Mouse (Mus musculus) gastrocnemius, adult 8-10 months (tissue): ENCODE measurements around the gene Acap1. TPM values are rescaled to one million over a fixed set of nuclear protein-coding genes. Genes with fewer than 3 reads are reported as not detected.

Experiments used
- DNase-seq, 2 experiments: peaks; one replicate each; pipeline ENCODE4 v3.0.0; 2022; ENCODE audit warnings: low spot score in 2 of 2
- total RNA-seq, 4 experiments: library from RNA; stranded (reverse); gene quantifications; 2 replicates each; pipeline ENCODE4 v1.2.4; 2022

The Acap1 gene
- total RNA-seq, 4 experiments from 2014 or later: 0.15 to 0.21 (median 0.19) TPM; not detected in 1

DNA sequence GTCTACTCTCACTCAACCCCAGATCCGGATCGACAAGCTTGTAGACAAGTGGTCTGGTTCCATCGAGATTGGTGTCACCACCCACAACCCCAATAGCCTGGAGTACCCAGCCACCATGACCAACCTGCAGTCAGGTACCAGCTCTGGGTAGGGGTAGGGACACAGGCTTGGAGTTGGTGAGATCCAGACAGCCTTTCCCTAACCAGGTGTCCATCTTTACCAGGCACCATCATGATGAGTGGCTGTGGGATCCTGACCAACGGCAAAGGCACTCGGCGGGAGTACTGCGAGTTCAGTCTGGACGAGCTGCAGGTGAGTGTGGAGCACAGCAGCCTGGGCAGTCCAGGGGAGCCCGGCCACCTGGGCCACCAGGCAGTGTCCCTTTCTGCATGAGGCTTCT, 9.0 kb upstream of the Acap1 start:
- DNase-seq: no peak

DNA sequence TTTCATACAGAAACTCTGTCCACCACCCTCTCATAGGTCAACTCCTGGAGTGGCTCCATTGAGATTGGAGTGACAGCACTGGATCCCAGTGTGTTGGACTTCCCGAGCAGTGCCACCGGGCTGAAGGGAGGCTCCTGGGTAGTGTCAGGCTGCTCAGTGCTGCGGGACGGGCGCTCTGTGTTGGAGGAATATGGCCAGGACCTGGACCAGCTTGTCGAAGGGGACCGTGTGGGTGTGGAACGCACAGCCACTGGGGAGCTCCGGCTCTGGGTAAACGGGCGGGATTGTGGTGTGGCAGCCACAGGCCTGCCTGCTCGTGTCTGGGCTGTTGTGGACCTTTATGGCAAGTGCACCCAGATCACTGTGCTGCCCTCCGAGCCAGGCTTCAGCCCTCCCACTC, 7.6 kb upstream of the Acap1 start:
- DNase-seq: no peak

GRCm38 (mm10) chr11:69901993-69902392, 6.7 kb upstream of the Acap1 start:
- no peak for DNase-seq

DNA sequence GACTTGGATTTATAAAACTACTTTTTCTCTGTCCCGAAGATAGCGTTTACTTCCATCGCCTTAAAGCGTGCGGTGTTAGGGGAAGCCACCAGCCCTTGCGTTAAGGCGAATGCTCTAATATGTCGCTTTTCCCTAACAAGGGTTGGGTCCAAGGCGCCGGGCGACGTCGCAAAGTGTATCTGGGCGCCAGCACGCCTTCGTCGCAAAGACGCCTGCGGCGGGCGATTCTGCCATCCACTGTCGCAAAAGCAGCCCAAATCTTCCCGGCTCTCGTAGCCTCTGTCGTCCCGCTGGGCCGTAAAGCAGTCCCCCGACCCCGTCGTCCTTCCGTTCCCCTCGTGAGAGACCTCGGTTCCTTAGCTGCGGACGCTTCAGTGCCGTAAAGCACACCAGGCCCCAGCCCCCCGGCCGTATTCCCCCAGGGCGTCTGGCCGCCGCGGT, 6.1 kb upstream of the Acap1 start:
- DNase-seq: peak; percentile 88 to 96

DNA sequence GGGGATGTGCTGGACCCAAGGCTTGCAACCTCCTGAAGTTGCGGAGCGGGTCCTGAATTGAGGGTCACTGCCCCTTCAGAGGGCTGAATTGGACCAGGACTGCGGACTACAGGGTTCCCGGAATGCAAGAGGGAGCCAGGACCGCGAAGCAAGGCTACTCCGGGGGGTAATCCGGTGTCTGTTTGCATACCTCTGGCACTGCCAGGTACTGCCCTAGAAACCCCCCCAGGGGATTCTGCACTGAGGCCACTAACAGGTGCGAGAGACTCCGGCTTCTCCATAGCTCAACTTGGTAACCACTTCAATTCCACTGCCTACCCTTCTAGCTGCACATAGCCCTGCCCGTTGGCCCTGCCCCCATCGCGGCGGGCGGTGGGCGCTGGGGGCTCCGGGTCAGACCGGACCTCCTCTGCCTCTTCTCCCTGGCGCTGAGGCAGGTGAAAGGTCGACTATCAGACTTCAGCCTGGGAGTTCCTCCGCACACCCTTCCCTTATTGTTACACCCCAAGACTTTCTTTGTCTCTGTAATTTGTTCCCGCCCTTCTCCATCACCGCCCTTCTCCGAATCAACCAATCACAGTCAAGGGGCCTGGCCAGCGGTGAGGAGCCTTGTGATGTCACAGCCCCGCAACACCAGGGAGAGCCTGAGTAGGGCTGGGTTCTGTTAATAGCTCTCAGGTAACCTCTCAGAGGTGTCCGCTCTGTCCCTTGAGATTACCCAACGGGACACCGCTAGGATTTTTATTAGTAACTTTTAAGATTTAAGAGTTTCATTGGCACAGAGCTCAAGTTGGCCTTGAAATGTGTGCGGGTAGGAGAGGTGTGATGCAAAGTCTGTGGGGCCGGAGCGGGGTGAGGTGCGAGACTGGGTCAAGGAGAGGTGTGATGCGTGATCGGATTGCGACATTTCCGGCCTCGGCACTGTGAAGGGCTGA, 5.4 kb upstream of the Acap1 start, which contains the start of the genes 2810408A11Rik and Neurl4:
Gene 2810408A11Rik (minus strand): TSS at position 517 of the 935 bp plus-strand sequence.
Gene Neurl4 (plus strand): TSS at position 602 of the 935 bp plus-strand sequence.
- peak; percentile 75 to 81 for DNase-seq

DNA sequence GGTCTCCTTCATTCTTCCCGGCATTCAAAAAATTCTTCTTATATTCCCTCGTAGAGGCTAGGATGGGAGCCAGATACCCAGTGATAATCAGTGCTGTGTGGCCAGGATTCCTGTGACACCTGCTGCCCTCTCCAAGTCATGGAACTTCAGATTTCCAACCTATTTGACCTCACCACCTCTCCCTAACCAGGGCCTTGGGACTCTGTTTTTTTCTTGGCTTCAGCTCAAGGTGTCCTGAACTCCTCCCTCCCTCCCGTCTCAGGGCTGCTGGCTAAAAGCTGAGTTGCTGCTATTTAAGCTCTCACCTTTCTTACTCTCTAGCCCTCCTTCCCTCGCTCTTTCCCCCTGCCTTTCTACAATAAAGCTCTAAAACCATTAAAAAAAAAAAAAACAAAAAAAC, 4.5 kb upstream of the Acap1 start:
- no peak for DNase-seq

DNA sequence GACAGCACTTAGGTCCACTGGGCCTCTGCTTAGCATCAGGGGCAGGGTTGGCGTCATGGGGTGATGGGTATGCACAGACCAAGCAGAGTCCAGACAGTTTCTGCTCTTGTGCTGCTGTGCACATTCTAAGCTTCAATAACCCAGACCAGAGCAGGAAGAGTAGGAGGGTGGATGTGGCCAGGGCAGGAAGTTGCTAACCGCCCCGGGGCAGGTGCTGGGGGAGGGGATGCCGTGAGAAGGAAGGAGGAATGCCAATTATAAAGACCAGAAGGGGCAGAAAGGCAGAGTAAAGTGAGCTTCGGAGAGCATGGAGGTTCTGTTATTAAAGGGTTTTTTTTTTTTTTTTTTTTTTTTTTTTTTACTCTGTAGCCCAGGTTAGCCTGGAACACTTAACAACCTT, 668 bp downstream of the Acap1 start:
- no peak for DNase-seq

DNA sequence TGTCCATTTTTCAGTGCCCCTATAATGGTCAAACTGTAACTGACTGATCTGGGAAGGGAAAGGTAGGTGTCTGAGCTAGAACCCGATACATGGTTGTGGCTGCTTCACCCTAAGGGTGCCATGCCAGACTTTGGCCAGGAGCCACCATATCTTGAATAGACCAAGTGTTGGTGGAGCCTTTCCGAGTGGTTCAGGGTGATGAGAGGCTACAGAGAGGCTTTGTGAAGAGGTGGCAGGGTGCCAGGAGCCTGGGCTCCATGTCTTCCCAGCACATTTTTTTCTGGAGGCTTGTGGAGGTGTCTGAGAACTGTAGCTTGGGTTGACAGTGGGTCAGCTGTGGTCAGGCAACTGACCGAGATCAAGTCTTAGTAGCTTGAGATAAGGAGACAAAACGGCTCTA, 3.9 kb downstream of the Acap1 start:
- no peak for DNase-seq

- DNase-seq: no peak
These were observed 8.3 kb downstream of the Acap1 start for GRCm38 (mm10) chr11:69886907-69887635.

GRCm38 (mm10) chr11:69884663-69885062, 10.7 kb downstream of the Acap1 start:
- no peak for DNase-seq

- DNase-seq: no peak
These were observed 11.1 kb downstream of the Acap1 start for GRCm38 (mm10) chr11:69884240-69884639.

- no peak for DNase-seq
These were observed 11.7 kb downstream of the Acap1 start for GRCm38 (mm10) chr11:69883527-69884151.

DNA sequence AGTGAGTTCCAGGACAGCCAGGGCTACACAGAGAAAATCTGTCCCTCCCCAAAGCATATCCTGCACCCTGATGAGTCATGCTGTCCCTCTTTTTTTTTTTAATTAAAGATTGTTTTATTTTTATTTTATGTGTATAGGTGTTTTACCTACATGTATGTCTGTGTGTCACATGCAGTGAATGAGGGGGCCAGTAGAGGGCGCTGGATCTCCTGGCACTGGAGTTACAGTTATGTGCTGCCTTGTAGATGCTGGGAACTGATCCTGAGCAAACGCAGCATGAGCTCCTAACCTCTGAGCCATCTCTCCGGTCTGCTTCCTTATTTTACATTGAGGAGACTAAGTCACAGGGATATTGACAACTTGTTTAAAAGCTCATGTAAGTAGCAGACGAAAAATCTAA, 12.3 kb downstream of the Acap1 start:
- no peak for DNase-seq

GRCm38 (mm10) chr11:69881787-69882670, 13.3 kb downstream of the Acap1 start:
- no peak for DNase-seq

GRCm38 (mm10) chr11:69880853-69881603, 14.3 kb downstream of the Acap1 start, which contains the start of gene Kctd11:
TSS of gene Kctd11 (minus strand) at chr11:69881406.
- peak; percentile 90 to 91 for DNase-seq

DNA sequence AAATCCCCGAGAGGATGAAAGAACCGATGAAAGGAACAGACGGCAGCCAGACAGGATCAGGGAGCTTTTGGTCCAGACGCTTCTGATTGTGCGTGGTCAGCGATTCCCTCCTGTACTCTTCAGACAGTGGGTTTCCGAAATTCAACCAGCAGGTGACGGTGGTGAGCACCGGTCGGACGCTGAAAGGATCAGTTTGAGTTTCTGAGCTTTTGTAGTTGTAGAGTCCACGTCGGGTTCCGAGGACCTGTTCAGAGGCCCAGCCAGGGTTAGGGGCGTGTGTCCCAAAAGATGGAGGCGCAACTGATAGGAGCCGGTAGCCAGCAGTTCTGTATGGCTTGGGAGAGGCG, 14.9 kb downstream of the Acap1 start:
- no peak for DNase-seq

- DNase-seq: no peak
These were observed 15.6 kb downstream of the Acap1 start for GRCm38 (mm10) chr11:69879711-69880110.

DNA sequence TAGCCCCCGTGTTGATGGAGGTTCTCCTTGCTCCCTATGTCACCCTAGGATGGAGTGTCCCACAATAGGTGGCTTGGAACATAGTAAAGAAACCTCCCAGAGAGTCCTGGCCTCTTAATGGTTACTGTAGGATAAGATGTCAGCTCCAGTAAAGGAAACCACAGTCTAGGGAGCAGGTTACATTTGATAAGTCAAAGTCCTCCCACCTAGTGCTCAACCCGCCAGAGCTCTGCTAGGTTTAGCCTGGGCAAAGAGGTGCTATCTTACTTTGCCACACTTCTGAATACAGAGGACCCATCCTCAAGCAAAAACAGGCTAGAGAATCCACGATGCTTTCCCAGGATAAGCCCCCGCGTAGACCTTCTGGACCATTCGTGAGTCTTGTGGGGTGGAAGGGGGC, 16.4 kb downstream of the Acap1 start:
- DNase-seq: no peak

- no peak for DNase-seq
These were observed 16.9 kb downstream of the Acap1 start for GRCm38 (mm10) chr11:69878399-69878798.

- DNase-seq: no peak
These were observed 17.5 kb downstream of the Acap1 start, which contains the start of gene Tmem95 for GRCm38 (mm10) chr11:69877878-69878277. TSS of gene Tmem95 (minus strand) at chr11:69878018.
